Mouse (Mus musculus): Measurements from ENCODE around the gene Exph5. TPM values are rescaled to one million over a fixed set of nuclear protein-coding genes. Genes with fewer than 3 reads are reported as not detected.
A peak's percentile ranks its signal among the peaks of the same experiment; 100 is the strongest.

Exph5 gene
- total RNA-seq (2014; rRNA removed): 11.9 and 12.6 TPM in 2 replicates
- polyA plus RNA-seq (2012; rRNA removed): 1.9 and 2.7 TPM in 2 replicates

DNA sequence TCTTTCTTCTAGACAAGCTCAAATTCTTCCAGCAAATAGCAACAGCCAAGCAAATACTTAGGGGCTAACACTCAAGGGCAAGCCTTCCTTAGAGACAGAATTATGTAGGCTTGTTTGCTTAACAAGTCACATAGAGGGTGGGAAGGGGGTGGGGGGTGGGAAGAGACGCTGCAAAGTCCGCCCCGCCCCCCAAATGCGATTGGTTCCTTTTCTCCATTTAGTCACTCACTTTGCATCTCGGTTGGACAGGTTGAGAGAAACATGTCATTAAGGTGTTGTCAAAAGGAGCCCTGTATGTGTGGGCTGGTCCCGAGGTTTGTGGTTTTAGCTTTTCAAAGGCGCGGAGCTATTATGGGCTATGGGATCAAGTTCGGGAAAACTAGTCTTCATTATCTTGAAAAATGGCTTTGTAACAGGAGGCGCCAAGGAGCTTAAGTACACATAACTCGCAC lies at the start of gene Exph5:
TSS of gene Exph5 (plus strand) at position 402 of the 452 bp plus-strand sequence.
- H3K27me3 ChIP-seq (ENCODE audit: control insufficient read depth, insufficient read depth, low read length): no peaks in the 10 kb centered on the region; the same call in 1 of the 2 replicates
- WGBS: 2% methylated on average over 11 of the region's 11 CpGs
- peaks cover 3% of the 10 kb centered on the region; the same call in 1 of the 2 replicates for H3K4me1 ChIP-seq (ENCODE audit: control insufficient read depth, insufficient read depth, low read length)
- DNase-seq (ENCODE audit: extremely low read depth, low read depth, low spot score): peak; percentile 72
- H3K36me3 ChIP-seq (ENCODE audit: control insufficient read depth, insufficient read depth, low read length): no peaks in the 10 kb centered on the region
- no peak within 1 kb of the TSS for H3K27ac ChIP-seq (replicated peaks; ENCODE audit: insufficient read depth, low read depth, low read length)
- TF ChIP-seq CTCF (IDR thresholded peaks at IDR 0.05; ENCODE audit: low read depth, low read length) (no peak), POLR2A (IDR thresholded peaks at IDR 0.05; ENCODE audit: extremely low read depth, insufficient read depth, low read length) (no peak)
- H3K4me3 ChIP-seq (ENCODE audit: insufficient read depth, low read depth, low read length): peak within 1 kb of the TSS; percentile 52
- H3K79me2 ChIP-seq (ENCODE audit: control insufficient read depth, insufficient read depth, low read length): no peaks in the 10 kb centered on the region
- peak within 1 kb of the TSS; percentile 39 for H3K9ac ChIP-seq (ENCODE audit: low read depth, low read length)

DNA sequence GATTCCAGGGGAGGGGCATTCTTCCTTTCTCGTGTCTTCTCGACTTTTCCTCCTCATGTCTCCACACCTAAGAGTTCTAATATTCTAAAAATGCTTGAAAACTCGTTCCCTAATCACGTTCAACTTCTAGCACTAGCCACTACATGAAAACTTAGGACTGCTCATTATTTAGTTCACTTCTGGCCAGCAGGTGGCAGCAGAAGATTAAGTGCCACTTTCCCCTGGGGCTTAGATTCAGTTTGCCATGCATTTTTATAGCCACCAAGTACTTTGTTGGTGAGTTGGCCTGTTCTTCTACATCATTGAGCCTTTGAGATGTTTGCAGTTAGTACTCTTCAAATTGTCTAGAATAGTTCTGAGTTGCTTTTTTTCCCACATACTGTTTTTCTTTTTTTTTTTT lies 47.1 kb upstream of the Exph5 start:
- DNase-seq (ENCODE audit: extremely low read depth, low read depth, low spot score): peak; percentile 62
- H3K9ac ChIP-seq (ENCODE audit: low read depth, low read length): no peak overlapping the region
- WGBS: 0% methylated on average over 4 of the region's 4 CpGs
- TF ChIP-seq POLR2A (IDR thresholded peaks at IDR 0.05; ENCODE audit: extremely low read depth, insufficient read depth, low read length): no peak
- TF ChIP-seq CTCF (IDR thresholded peaks at IDR 0.05; ENCODE audit: low read depth, low read length): peak; percentile 64
- H3K4me3 ChIP-seq (ENCODE audit: insufficient read depth, low read depth, low read length): no peak overlapping the region
- H3K27me3 ChIP-seq (ENCODE audit: control insufficient read depth, insufficient read depth, low read length): no peaks in the 10 kb centered on the region
- H3K4me1 ChIP-seq (ENCODE audit: control insufficient read depth, insufficient read depth, low read length): no peaks in the 10 kb centered on the region
- no peaks in the 10 kb centered on the region for H3K79me2 ChIP-seq (ENCODE audit: control insufficient read depth, insufficient read depth, low read length)
- no peak overlapping the region for H3K27ac ChIP-seq (replicated peaks; ENCODE audit: insufficient read depth, low read depth, low read length)
- H3K36me3 ChIP-seq (ENCODE audit: control insufficient read depth, insufficient read depth, low read length): no peaks in the 10 kb centered on the region

DNA sequence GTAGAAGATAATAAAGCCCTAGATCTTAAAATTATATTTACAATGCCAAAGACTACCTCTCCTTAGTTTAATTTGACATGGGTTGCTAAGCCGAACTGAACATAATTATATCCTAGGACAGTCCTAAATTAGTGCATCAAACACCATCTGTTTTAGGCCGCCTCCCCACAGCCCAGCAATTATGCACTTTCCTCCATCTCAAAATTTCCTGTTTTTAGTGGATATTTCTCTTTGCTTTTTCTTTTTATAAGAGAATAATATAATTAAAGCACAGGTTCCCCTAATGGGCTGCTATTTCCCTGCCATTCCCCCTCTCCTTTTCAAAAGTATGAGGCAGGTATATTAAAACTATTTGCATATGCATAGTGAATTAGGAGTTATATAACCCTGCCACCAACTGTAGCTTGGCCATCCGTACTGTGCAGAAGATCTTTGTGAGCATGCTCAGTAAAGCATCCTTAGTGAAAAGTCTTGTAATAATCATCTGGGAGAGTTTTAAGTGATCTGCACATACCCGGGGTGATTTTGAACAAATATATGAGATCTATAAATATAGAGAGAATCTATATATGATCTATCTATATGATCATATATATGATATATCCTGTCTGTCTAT lies 44.7 kb upstream of the Exph5 start:
- Histone ChIP-seq H3K4me1 (ENCODE audit: control insufficient read depth, insufficient read depth, low read length) (no peaks in the 10 kb centered on the region), H3K9ac (ENCODE audit: low read depth, low read length) (no peak overlapping the region), H3K27me3 (ENCODE audit: control insufficient read depth, insufficient read depth, low read length) (no peaks in the 10 kb centered on the region), H3K36me3 (ENCODE audit: control insufficient read depth, insufficient read depth, low read length) (no peaks in the 10 kb centered on the region), H3K27ac (replicated peaks; ENCODE audit: insufficient read depth, low read depth, low read length) (no peak overlapping the region), H3K4me3 (ENCODE audit: insufficient read depth, low read depth, low read length) (no peak overlapping the region), H3K79me2 (ENCODE audit: control insufficient read depth, insufficient read depth, low read length) (no peaks in the 10 kb centered on the region)
- no peak for DNase-seq (ENCODE audit: extremely low read depth, low read depth, low spot score)
- TF ChIP-seq CTCF (IDR thresholded peaks at IDR 0.05; ENCODE audit: low read depth, low read length) (no peak), POLR2A (IDR thresholded peaks at IDR 0.05; ENCODE audit: extremely low read depth, insufficient read depth, low read length) (no peak)
- 87% methylated on average over 4 of the region's 4 CpGs for WGBS

DNA sequence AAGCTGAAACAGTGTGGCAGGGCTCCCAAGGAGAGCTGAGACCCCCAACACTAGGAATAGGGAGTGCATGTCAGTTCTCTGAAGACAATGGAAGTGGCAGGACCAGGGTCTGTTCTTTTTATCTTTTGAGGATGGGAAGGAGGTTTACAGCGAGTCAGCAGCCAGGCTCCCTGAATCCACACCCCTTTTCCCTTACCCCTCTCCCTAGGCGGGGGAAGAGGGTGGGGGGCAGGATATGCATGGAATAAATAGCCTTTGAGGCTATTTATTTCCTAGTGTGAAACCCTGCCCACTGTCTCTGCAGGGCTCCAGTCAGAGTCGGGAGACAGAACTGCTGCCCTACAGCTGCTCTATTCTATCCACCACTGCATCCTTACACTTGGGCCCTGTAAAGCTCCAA lies 43.7 kb upstream of the Exph5 start:
- no peak overlapping the region for H3K9ac ChIP-seq (ENCODE audit: low read depth, low read length)
- 28% methylated on average over 3 of the region's 3 CpGs for WGBS
- no peaks in the 10 kb centered on the region for H3K27me3 ChIP-seq (ENCODE audit: control insufficient read depth, insufficient read depth, low read length)
- H3K4me3 ChIP-seq (ENCODE audit: insufficient read depth, low read depth, low read length): no peak overlapping the region
- H3K36me3 ChIP-seq (ENCODE audit: control insufficient read depth, insufficient read depth, low read length): no peaks in the 10 kb centered on the region
- no peaks in the 10 kb centered on the region for H3K79me2 ChIP-seq (ENCODE audit: control insufficient read depth, insufficient read depth, low read length)
- no peaks in the 10 kb centered on the region for H3K4me1 ChIP-seq (ENCODE audit: control insufficient read depth, insufficient read depth, low read length)
- no peak for DNase-seq (ENCODE audit: extremely low read depth, low read depth, low spot score)
- TF ChIP-seq POLR2A (IDR thresholded peaks at IDR 0.05; ENCODE audit: extremely low read depth, insufficient read depth, low read length): no peak
- TF ChIP-seq CTCF (IDR thresholded peaks at IDR 0.05; ENCODE audit: low read depth, low read length): no peak
- H3K27ac ChIP-seq (replicated peaks; ENCODE audit: insufficient read depth, low read depth, low read length): no peak overlapping the region

DNA sequence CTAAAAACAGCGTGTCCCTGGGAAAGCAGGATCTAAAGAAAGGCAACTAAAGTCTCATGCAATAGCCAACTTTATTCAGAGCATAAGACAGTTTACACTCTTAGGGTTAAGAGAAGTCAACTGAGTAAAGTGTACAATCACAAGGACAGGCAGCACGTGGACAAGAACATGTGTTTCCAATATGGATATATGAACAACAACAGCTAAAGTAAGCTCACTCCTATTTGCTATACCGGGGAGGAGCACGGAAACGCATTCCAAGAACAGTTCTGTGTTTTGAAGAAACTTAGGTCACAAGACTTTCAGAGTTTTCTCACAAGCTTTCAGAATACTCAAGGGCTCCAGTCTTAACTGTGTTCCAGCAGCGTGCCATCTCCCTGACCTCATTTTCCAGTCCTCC lies 43.3 kb upstream of the Exph5 start:
- no peak for DNase-seq (ENCODE audit: extremely low read depth, low read depth, low spot score)
- H3K27ac ChIP-seq (replicated peaks; ENCODE audit: insufficient read depth, low read depth, low read length): no peak overlapping the region
- no peaks in the 10 kb centered on the region for H3K36me3 ChIP-seq (ENCODE audit: control insufficient read depth, insufficient read depth, low read length)
- H3K79me2 ChIP-seq (ENCODE audit: control insufficient read depth, insufficient read depth, low read length): no peaks in the 10 kb centered on the region
- TF ChIP-seq POLR2A (IDR thresholded peaks at IDR 0.05; ENCODE audit: extremely low read depth, insufficient read depth, low read length): no peak
- no peak for TF ChIP-seq CTCF (IDR thresholded peaks at IDR 0.05; ENCODE audit: low read depth, low read length)
- no peaks in the 10 kb centered on the region for H3K4me1 ChIP-seq (ENCODE audit: control insufficient read depth, insufficient read depth, low read length)
- no peak overlapping the region for H3K9ac ChIP-seq (ENCODE audit: low read depth, low read length)
- WGBS: 63% methylated on average over 6 of the region's 6 CpGs
- no peaks in the 10 kb centered on the region for H3K27me3 ChIP-seq (ENCODE audit: control insufficient read depth, insufficient read depth, low read length)
- H3K4me3 ChIP-seq (ENCODE audit: insufficient read depth, low read depth, low read length): no peak overlapping the region

DNA sequence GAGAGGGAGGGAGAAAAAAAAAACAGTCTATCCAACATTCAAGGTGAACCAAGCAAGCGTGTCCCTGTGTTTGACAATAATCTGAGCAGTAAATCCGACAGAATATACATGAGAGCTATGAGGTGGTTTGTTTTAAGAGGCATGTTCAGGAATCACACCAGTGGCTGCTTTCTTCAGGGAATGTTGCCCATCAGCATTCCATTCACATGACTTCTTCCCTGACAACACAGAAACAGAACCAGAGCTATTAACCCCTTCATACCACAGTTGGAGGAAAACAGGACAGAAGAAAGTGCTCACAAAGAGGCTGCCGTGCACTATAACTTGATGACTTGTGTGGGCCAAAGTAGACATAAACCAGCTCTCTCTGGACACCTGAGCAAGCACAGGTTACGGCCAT lies 37.1 kb upstream of the Exph5 start:
- no peaks in the 10 kb centered on the region for H3K36me3 ChIP-seq (ENCODE audit: control insufficient read depth, insufficient read depth, low read length)
- 77% methylated on average over 4 of the region's 4 CpGs for WGBS
- H3K4me3 ChIP-seq (ENCODE audit: insufficient read depth, low read depth, low read length): no peak overlapping the region
- no peaks in the 10 kb centered on the region for H3K79me2 ChIP-seq (ENCODE audit: control insufficient read depth, insufficient read depth, low read length)
- no peak for DNase-seq (ENCODE audit: extremely low read depth, low read depth, low spot score)
- H3K9ac ChIP-seq (ENCODE audit: low read depth, low read length): no peak overlapping the region
- no peaks in the 10 kb centered on the region for H3K27me3 ChIP-seq (ENCODE audit: control insufficient read depth, insufficient read depth, low read length)
- no peak overlapping the region for H3K27ac ChIP-seq (replicated peaks; ENCODE audit: insufficient read depth, low read depth, low read length)
- no peaks in the 10 kb centered on the region for H3K4me1 ChIP-seq (ENCODE audit: control insufficient read depth, insufficient read depth, low read length)
- TF ChIP-seq POLR2A (IDR thresholded peaks at IDR 0.05; ENCODE audit: extremely low read depth, insufficient read depth, low read length) (no peak), CTCF (IDR thresholded peaks at IDR 0.05; ENCODE audit: low read depth, low read length) (no peak)

All from liver, adult 2 months (tissue).